Mouse (Mus musculus) midbrain, embryonic 12.5 days (tissue): Measurements from ENCODE around the gene Slc5a3. TPM values are rescaled to one million over a fixed set of nuclear protein-coding genes. Genes with fewer than 3 reads are reported as not detected.

Source experiments
- ATAC-seq: fragments of 200-750 bp; cut with Nextera tagmentation; 2 replicates; pipeline ENCODE4 v1.8.0; 2017; ENCODE audit warnings: low read depth, moderate TSS enrichment, moderate library complexity; ENCODE audit not compliant: low FRiP score
- H3K27ac ChIP-seq: fragments of 300-500 bp; sonication (generic); replicated peaks from 2 replicates; pipeline ENCODE4 v1.5.1; 2016; ENCODE audit warnings: mild to moderate bottlenecking
- H3K27me3 ChIP-seq: fragments of 300-500 bp; sonication (generic); 2 replicates; pipeline ENCODE4 v1.6.1; 2016; ENCODE audit warnings: mild to moderate bottlenecking
- H3K36me3 ChIP-seq: fragments of 300-500 bp; sonication (generic); 2 replicates; pipeline ENCODE4 v1.6.1; 2016
- H3K4me1 ChIP-seq: fragments of 300-500 bp; sonication (generic); 2 replicates; pipeline ENCODE4 v1.6.1; 2016
- H3K4me2 ChIP-seq: fragments of 300-500 bp; sonication (generic); replicated peaks from 2 replicates; pipeline ENCODE4 v1.6.1; 2016; ENCODE audit warnings: mild to moderate bottlenecking, moderate library complexity
- H3K4me3 ChIP-seq: fragments of 300-500 bp; sonication (generic); 2 replicates; pipeline ENCODE4 v1.5.1; 2016; ENCODE audit warnings: mild to moderate bottlenecking
- H3K9ac ChIP-seq: fragments of 300-500 bp; sonication (generic); replicated peaks from 2 replicates; pipeline ENCODE4 v1.6.1; 2016; ENCODE audit warnings: mild to moderate bottlenecking, moderate library complexity
- H3K9me3 ChIP-seq: fragments of 300-500 bp; sonication (generic); 2 replicates; pipeline ENCODE4 v1.6.1; 2016; ENCODE audit warnings: mild to moderate bottlenecking
- WGBS: fragments of 180-500 bp; shearing (Covaris S2); methylation state at CpG from one replicate; pipeline ENCODE4 v1.1.7; 2016; 5-methylcytosine and 5-hydroxymethylcytosine counted together
- polyA plus RNA-seq: library from polyadenylated mRNA; unstranded; fragments of >200 nt; fragmentation: Nextera tagmentation; extraction: Ambion mirVana; gene quantifications from 2 replicates; pipeline ENCODE4 v1.2.1, GENCODE M21; 2016

Gene Slc5a3
- polyA plus RNA-seq, 1 experiment from 2014 or later: 13.2 TPM

- no peaks in the 10 kb centered on the region for H3K9me3 ChIP-seq
- no peak overlapping the region for H3K27ac ChIP-seq
- H3K36me3 ChIP-seq: no peaks in the 10 kb centered on the region
- no peak for ATAC-seq
- H3K9ac ChIP-seq: no peak overlapping the region
- 73% methylated on average over 3 of the region's 3 CpGs for WGBS
- no peak overlapping the region for H3K4me3 ChIP-seq
- peaks cover 15% of the 10 kb centered on the region; the same call in 1 of the 2 replicates for H3K4me1 ChIP-seq
- H3K4me2 ChIP-seq: no peak overlapping the region
- no peaks in the 10 kb centered on the region for H3K27me3 ChIP-seq
Measured at GRCm38 (mm10) chr16:92105631-92106030, 47.5 kb downstream of the Slc5a3 start.

- Histone ChIP-seq H3K4me3 (no peak overlapping the region), H3K9me3 (no peaks in the 10 kb centered on the region), H3K36me3 (peaks cover 2% of the 10 kb centered on the region; the same call in 1 of the 2 replicates), H3K9ac (no peak overlapping the region), H3K27me3 (no peaks in the 10 kb centered on the region), H3K4me1 (peaks cover 12% of the 10 kb centered on the region; the same call in 1 of the 2 replicates), H3K4me2 (no peak overlapping the region), H3K27ac (no peak overlapping the region)
- ATAC-seq: no peak
- WGBS: 96% methylated on average over 5 of the region's 5 CpGs
Measured at GRCm38 (mm10) chr16:92107346-92107745, 49.2 kb downstream of the Slc5a3 start.

GRCm38 (mm10) chr16:92114706-92115241, 56.7 kb downstream of the Slc5a3 start:
- H3K27me3 ChIP-seq: no peaks in the 10 kb centered on the region
- no peak overlapping the region for H3K4me3 ChIP-seq
- WGBS: 73% methylated on average over 5 of the region's 5 CpGs
- H3K36me3 ChIP-seq: peaks cover 8% of the 10 kb centered on the region; the same call in 1 of the 2 replicates
- H3K4me2 ChIP-seq: no peak overlapping the region
- no peak overlapping the region for H3K9ac ChIP-seq
- no peak for ATAC-seq
- peak overlapping the region; percentile 25; the same call in 1 of the 2 replicates for H3K27ac ChIP-seq
- no peaks in the 10 kb centered on the region for H3K9me3 ChIP-seq
- peaks cover 22% of the 10 kb centered on the region for H3K4me1 ChIP-seq

GRCm38 (mm10) chr16:92115611-92116421, 57.7 kb downstream of the Slc5a3 start:
- H3K27ac ChIP-seq: peak overlapping the region; percentile 25
- no peaks in the 10 kb centered on the region for H3K9me3 ChIP-seq
- no peak overlapping the region for H3K4me3 ChIP-seq
- H3K4me2 ChIP-seq: peak overlapping the region; percentile 21
- H3K36me3 ChIP-seq: peaks cover 8% of the 10 kb centered on the region; the same call in 1 of the 2 replicates
- peak; percentile 69 for ATAC-seq
- peaks cover 23% of the 10 kb centered on the region for H3K4me1 ChIP-seq
- H3K27me3 ChIP-seq: no peaks in the 10 kb centered on the region
- no peak overlapping the region for H3K9ac ChIP-seq
- WGBS: 28% methylated on average over 20 of the region's 20 CpGs

- Histone ChIP-seq H3K9me3 (no peaks in the 10 kb centered on the region), H3K4me3 (no peak overlapping the region), H3K36me3 (peaks cover 4% of the 10 kb centered on the region; the same call in 1 of the 2 replicates), H3K27me3 (no peaks in the 10 kb centered on the region), H3K4me2 (no peak overlapping the region), H3K4me1 (peaks cover 28% of the 10 kb centered on the region), H3K27ac (no peak overlapping the region), H3K9ac (no peak overlapping the region)
- WGBS: 67% methylated on average over 9 of the region's 9 CpGs
- ATAC-seq: no peak
Measured at GRCm38 (mm10) chr16:92117337-92118209, 59.5 kb downstream of the Slc5a3 start.

- no peaks in the 10 kb centered on the region for H3K36me3 ChIP-seq
- no peak overlapping the region for H3K9ac ChIP-seq
- no peaks in the 10 kb centered on the region for H3K27me3 ChIP-seq
- H3K27ac ChIP-seq: no peak overlapping the region
- no peak overlapping the region for H3K4me3 ChIP-seq
- H3K4me1 ChIP-seq: peaks cover 28% of the 10 kb centered on the region
- H3K4me2 ChIP-seq: no peak overlapping the region
- WGBS: 75% methylated on average over 13 of the region's 13 CpGs
- ATAC-seq: no peak
- H3K9me3 ChIP-seq: no peaks in the 10 kb centered on the region; the same call in 1 of the 2 replicates
Measured at GRCm38 (mm10) chr16:92119013-92119515, 60.9 kb downstream of the Slc5a3 start.

GRCm38 (mm10) chr16:92120899-92121531, 62.9 kb downstream of the Slc5a3 start:
- H3K4me1 ChIP-seq: peaks cover 16% of the 10 kb centered on the region
- no peak overlapping the region for H3K4me3 ChIP-seq
- no peak overlapping the region for H3K4me2 ChIP-seq
- no peaks in the 10 kb centered on the region for H3K27me3 ChIP-seq
- H3K9ac ChIP-seq: no peak overlapping the region
- WGBS: 69% methylated on average over 17 of the region's 17 CpGs
- peaks cover 9% of the 10 kb centered on the region; the same call in 1 of the 2 replicates for H3K9me3 ChIP-seq
- ATAC-seq: no peak
- no peaks in the 10 kb centered on the region for H3K36me3 ChIP-seq
- H3K27ac ChIP-seq: no peak overlapping the region

GRCm38 (mm10) chr16:92127226-92127625, 69.1 kb downstream of the Slc5a3 start:
- ATAC-seq: no peak
- Histone ChIP-seq H3K27me3 (no peaks in the 10 kb centered on the region), H3K4me1 (no peaks in the 10 kb centered on the region), H3K9ac (no peak overlapping the region), H3K27ac (no peak overlapping the region), H3K9me3 (peaks cover 9% of the 10 kb centered on the region; the same call in 1 of the 2 replicates), H3K36me3 (no peaks in the 10 kb centered on the region), H3K4me2 (no peak overlapping the region), H3K4me3 (no peak overlapping the region)
- 62% methylated on average over 4 of the region's 4 CpGs for WGBS

GRCm38 (mm10) chr16:92127666-92128065, 69.5 kb downstream of the Slc5a3 start:
- Histone ChIP-seq H3K4me1 (no peaks in the 10 kb centered on the region), H3K4me2 (no peak overlapping the region), H3K27me3 (no peaks in the 10 kb centered on the region), H3K9ac (no peak overlapping the region), H3K36me3 (no peaks in the 10 kb centered on the region), H3K9me3 (peaks cover 9% of the 10 kb centered on the region; the same call in 1 of the 2 replicates), H3K27ac (no peak overlapping the region), H3K4me3 (no peak overlapping the region)
- 85% methylated on average over 5 of the region's 5 CpGs for WGBS
- no peak for ATAC-seq

- Histone ChIP-seq H3K4me3 (no peak overlapping the region), H3K27ac (no peak overlapping the region), H3K4me1 (no peaks in the 10 kb centered on the region), H3K27me3 (no peaks in the 10 kb centered on the region), H3K9ac (no peak overlapping the region), H3K9me3 (peaks cover 2% of the 10 kb centered on the region; the same call in 1 of the 2 replicates), H3K4me2 (no peak overlapping the region), H3K36me3 (no peaks in the 10 kb centered on the region)
- ATAC-seq: no peak
- WGBS: 93% methylated on average over 8 of the region's 8 CpGs
Measured at GRCm38 (mm10) chr16:92129843-92130242, 71.7 kb downstream of the Slc5a3 start.

GRCm38 (mm10) chr16:92132511-92132910, 74.4 kb downstream of the Slc5a3 start:
- WGBS: 88% methylated on average over 4 of the region's 4 CpGs
- H3K27me3 ChIP-seq: no peaks in the 10 kb centered on the region
- H3K4me1 ChIP-seq: no peaks in the 10 kb centered on the region
- no peak overlapping the region for H3K4me2 ChIP-seq
- H3K9ac ChIP-seq: no peak overlapping the region
- H3K4me3 ChIP-seq: no peak overlapping the region
- no peak for ATAC-seq
- H3K36me3 ChIP-seq: no peaks in the 10 kb centered on the region
- no peak overlapping the region for H3K27ac ChIP-seq
- no peaks in the 10 kb centered on the region for H3K9me3 ChIP-seq
